Mouse (Mus musculus): Measurements from ENCODE around the gene Mtch1.

GRCm38 (mm10) chr17:29301421-29301820, 46.3 kb downstream of the Mtch1 start:
- TF ChIP-seq CTCF (IDR thresholded peaks at IDR 0.05; ENCODE audit: low read depth), result no peak
- TF ChIP-seq EP300 (optimal IDR thresholded peaks at IDR 0.05), result no peak

Measured in stomach, postnatal 0 days (tissue).